Mouse (Mus musculus) liver, adult (tissue): Measurements from ENCODE around the gene Ubxn1.

Experiments
- GATA4 ChIP-seq: IDR thresholded peaks from 2 replicates; pipeline ENCODE4 v1.6.1; 2014; ENCODE audit warnings: mild to moderate bottlenecking, low read length; ENCODE audit not compliant: insufficient replicate concordance

Ubxn1 gene

DNA sequence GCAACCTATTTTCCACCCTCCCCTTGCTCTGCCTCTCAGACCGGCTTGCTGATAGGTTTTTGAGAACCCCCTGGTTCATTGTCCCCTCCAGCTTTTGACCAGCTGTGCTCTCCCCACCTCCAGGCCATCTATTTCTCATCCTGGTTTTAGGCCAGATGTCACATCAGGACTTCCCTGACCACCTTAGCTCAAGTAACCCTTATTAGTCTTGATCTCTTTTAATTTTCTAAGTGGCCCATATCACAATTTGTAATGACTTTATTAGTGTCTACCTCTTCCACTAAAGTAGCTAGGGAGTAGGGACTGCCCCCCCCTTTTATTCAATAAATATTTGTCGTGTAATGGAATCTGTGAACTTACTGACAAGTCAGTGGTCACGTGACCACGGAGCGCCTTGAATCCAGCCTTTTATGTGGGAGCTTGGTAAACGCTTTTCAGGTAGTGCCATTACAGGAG lies 49.6 kb downstream of the Ubxn1 start:
- no peak for TF ChIP-seq GATA4

DNA sequence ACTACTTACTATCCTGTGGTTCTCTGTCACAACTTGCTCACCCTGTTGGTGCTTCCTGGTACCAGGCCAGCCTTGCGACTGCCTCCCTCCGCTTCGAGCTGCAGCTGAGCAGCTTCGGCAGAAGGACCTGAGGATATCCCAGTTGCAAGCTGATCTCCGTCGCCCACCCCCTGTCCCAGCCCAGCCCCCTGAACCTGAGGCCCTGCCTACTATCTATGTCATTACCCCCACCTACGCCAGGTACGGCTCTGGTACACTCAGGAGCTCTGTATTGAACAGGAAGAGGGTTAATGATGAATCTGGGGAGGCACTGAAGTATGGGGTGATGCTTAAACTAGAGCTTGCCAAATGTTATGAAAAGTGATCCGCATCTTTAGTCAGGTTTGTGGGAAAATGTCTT lies 50.4 kb downstream of the Ubxn1 start:
- TF ChIP-seq GATA4, result no peak
